Mouse (Mus musculus) left cerebral cortex, postnatal 36 days (tissue): ENCODE data around the gene Fras1. TPM values are rescaled to one million over a fixed set of nuclear protein-coding genes. Genes with fewer than 3 reads are reported as not detected.

Experiments used
- DNase-seq, 2 experiments: peaks; one replicate each; pipeline ENCODE4 v3.0.0; 2021 to 2022; ENCODE audit warnings: low spot score in 2 of 2, mixed read lengths in 1 of 2
- intact Hi-C: fragments of 180-260 bp; cut with DNase I; formaldehyde crosslinking; loops from one replicate; pipeline ENCODE4 v1.15.1; 2025
- total RNA-seq, 2 experiments: library from RNA; stranded (reverse); gene quantifications; 2 replicates each; pipeline ENCODE4 v1.2.3; 2021

Gene Fras1
- total RNA-seq, 2 experiments from 2014 or later = 18.1 to 29.3 TPM

GRCm38 (mm10) chr5:96620618-96621017, 246.9 kb downstream of the Fras1 start:
- no peak for DNase-seq
- intact Hi-C loops = no loop called here

GRCm38 (mm10) chr5:96622604-96623352, 249.0 kb downstream of the Fras1 start:
- DNase-seq = no peak
- intact Hi-C loops = no loop called here

- intact Hi-C loops = no loop called here
- DNase-seq = no peak
Observed at GRCm38 (mm10) chr5:96629851-96630250, 256.1 kb downstream of the Fras1 start.

GRCm38 (mm10) chr5:96635146-96635862, 261.5 kb downstream of the Fras1 start:
- DNase-seq = no peak
- intact Hi-C loops = no loop called here

- intact Hi-C loops = no loop called here
Observed at GRCm38 (mm10) chr5:96635866-96636265, 262.1 kb downstream of the Fras1 start.

GRCm38 (mm10) chr5:96639213-96639910, 265.6 kb downstream of the Fras1 start:
- DNase-seq = no peak
- intact Hi-C loops = no loop called here

More at GRCm38 (mm10) chr5:96635866-96636265, 262.1 kb downstream of the Fras1 start:
- DNase-seq = no peak

GRCm38 (mm10) chr5:96641297-96641696, 267.5 kb downstream of the Fras1 start:
- no peak for DNase-seq
- intact Hi-C loops = no loop called here

- no peak for DNase-seq
- intact Hi-C loops = loop anchor here (10.0 kb wide), 2 partner anchors 301 to 341 kb away; partner anchors contain the start of gene Fras1
Observed at GRCm38 (mm10) chr5:96675676-96676075, 301.9 kb downstream of the Fras1 start.

- DNase-seq = no peak
- intact Hi-C loops = loop anchor here (10.0 kb wide), 2 partner anchors 303 to 343 kb away; partner anchors contain the start of gene Fras1
Observed at GRCm38 (mm10) chr5:96677498-96677897, 303.7 kb downstream of the Fras1 start.

- DNase-seq = no peak
- intact Hi-C loops = no loop called here
Observed at GRCm38 (mm10) chr5:96681085-96681484, 307.3 kb downstream of the Fras1 start.

- intact Hi-C loops = no loop called here
- DNase-seq = no peak
Observed at GRCm38 (mm10) chr5:96682777-96683176, 309.0 kb downstream of the Fras1 start.

GRCm38 (mm10) chr5:96688885-96689284, 315.1 kb downstream of the Fras1 start:
- no peak for DNase-seq
- intact Hi-C loops = no loop called here

- intact Hi-C loops = no loop called here
- DNase-seq = no peak
Observed at GRCm38 (mm10) chr5:96698972-96699371, 325.2 kb downstream of the Fras1 start.

- DNase-seq = no peak
- intact Hi-C loops = no loop called here
Observed at GRCm38 (mm10) chr5:96702706-96703625, 329.2 kb downstream of the Fras1 start.

- intact Hi-C loops = no loop called here
- no peak for DNase-seq
Observed at GRCm38 (mm10) chr5:96708515-96708914, 334.8 kb downstream of the Fras1 start.

- intact Hi-C loops = no loop called here
- no peak for DNase-seq
Observed at GRCm38 (mm10) chr5:96712089-96712684, 338.4 kb downstream of the Fras1 start.

GRCm38 (mm10) chr5:96712799-96713198, 339.0 kb downstream of the Fras1 start:
- intact Hi-C loops = no loop called here
- no peak for DNase-seq

- intact Hi-C loops = no loop called here
- DNase-seq = no peak
Observed at GRCm38 (mm10) chr5:96716273-96717034, 342.7 kb downstream of the Fras1 start.
